Mouse (Mus musculus): ENCODE results near the gene Kcnc3.

Gene Kcnc3

DNA sequence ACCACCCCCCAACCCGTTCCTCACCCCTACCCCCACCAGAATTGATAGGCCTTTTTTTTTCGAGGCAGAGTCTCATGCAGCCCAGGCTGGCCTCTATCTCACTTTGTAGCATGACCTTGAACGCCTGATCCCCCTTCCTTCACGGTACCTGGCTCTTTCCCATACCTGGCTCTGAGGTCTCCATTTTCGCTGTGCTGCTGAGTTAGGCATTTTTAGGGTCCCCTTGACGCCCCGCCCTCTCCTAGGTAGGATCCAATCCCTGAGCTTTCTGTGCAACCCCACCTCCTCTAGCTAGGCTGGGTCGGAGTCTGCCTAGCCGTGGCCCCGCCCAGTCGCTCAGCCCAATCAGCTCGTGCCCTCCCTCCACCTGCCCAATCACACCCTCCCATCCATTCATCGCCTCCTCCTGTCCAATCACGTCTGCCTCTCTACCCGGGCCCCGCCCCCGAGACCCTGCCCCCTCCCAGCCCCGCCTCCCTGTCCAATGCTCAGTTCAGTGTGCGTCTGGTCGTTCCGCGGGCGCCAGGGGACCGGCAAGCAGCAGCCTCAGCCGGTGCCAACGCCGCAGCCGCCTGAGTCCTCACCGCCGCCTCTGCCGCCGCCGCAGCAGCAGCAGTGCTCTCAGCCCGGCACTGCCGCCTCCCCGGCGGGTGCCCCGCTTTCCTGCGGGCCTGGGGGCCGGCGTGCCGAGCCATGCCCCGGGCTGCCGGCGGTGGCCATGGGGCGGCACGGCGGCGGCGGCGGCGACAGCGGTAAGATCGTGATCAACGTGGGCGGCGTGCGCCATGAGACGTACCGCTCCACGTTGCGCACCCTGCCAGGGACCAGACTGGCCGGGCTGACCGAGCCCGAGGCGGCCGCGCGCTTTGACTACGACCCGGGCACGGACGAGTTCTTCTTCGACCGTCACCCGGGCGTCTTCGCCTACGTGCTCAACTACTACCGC is at the start of gene Kcnc3:
Gene Kcnc3 (plus strand): TSS at position 263 of the 946 bp plus-strand sequence.
- peak; percentile 98 for DNase-seq

DNA sequence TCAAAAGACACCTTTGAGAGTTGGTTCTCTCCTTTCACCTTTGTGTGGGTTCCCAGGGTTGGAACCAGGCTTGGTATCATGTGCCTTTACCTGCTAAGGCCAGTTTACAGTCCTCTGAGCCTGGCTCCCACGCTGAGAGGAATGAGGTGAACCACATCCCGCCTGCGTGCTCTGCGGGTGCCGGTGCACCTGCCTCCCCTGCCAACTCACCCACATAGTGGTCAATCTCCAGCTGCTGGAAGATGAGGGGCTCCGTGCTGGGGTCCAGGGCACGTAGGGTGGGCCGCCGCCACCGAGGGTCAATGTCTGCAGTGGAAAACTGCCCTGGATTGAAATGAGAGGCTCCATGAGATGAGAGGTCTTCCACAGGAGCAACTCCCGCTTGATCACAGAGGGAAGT is 47.9 kb upstream of the Kcnc3 start:
- DNase-seq: no peak

DNA sequence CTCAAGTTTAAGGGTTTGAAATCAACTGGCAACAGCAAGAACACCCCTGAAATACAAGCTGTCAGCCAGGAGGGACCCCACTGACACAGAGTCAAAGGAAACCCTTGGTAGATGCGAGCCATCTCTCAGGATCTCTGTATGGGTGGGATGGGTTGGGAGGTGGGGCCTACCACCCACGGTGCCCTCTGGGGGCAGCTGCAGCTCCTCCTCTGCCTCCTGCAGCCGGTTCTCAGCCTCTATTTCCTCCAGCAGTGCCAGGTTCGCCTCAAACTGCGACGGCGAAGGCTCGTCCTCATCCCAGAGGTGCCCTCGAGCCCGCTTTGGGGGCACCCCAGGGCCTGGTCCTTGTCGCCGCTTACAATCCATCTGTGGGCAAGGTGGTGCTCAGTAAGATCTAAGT is 47.4 kb upstream of the Kcnc3 start:
- no peak for DNase-seq

DNA sequence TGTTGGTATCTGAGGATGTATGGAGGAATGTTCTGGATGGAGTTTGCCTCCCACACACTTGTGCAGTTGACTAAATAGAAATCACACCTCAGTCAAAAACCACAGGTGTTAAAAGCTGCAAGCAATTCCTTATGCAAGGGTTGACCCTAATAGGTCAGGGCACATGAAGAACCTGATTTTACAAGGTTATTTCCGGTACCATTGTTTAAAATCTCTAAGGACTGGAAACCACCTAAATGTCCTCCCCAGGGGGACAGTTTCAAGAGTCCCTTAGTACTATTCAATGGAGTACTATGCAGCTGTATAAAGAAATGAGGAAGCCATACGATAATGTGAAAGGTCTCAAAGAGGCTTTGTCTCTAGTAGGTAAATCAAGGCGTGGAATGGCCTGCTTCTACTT is 44.2 kb upstream of the Kcnc3 start:
- DNase-seq: no peak

DNA sequence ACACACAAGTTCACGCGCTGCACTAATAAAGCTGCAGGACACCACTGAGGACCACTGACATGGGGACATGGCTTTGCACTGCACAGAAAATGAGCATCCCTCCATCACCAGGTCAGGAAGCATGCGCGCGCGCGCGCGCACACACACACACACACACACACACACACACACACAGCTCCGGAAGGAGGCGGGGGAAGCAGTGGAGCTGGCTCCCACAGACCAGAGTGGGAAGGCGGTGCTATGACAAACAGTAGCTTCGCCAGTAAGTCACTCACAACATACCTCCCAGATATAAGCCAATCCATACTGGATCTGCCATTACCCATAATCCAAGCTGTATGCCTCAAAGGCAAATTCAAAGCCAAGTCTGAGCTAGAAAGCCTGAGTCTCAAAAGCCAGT is 43.4 kb upstream of the Kcnc3 start:
- DNase-seq: no peak

DNA sequence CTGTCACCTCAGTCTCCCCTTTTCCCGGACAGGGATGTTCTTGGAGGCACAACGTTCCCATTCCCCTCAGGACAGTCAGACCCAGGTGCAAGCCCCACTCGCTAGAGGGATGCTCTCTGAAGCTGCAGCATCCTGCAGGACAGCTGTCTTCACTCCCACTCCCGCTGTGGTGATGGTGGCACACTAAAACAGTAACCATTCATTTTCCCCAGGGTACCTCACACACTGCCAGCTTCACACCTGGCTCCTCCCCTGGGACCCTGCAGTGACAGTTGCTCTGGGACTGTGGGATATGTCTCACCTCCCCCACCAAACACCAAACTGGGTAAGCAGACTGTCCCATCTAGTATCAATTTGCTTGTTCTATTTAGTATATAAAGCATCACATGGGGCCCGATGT is 42.7 kb upstream of the Kcnc3 start:
- no peak for DNase-seq

DNA sequence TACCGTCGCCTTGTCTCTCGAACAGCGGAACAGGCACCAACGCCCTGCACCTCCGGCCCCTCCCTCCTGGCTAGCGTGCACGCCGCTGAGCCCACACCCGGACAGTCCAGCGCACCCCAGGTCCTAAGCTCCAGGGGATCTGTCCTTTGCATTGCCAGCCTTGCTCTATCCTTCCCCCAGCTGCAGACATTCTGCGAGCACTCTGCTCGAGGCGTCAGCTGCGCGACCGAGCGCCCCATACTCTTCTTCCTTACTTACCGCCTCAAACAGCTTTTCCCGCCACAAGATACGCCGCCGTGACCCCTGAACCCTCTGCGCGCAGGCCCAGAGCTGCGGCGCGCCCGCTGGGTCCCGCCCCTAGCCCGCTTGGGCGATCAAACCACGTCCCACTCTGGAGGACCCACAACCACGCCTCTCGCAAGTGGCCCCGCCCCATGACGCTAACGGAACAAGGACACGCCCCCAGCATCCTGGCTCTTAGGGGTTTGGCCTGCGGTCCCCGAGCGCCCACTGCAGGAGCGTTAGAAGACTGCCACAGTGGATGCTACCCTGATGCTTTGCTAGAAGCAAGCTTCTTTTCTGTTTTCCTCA is 41.9 kb upstream of the Kcnc3 start, which contains the start of gene Pold1:
Gene Pold1 (minus strand): TSS at position 353 of the 591 bp plus-strand sequence.
- DNase-seq: peak; percentile 99

DNA sequence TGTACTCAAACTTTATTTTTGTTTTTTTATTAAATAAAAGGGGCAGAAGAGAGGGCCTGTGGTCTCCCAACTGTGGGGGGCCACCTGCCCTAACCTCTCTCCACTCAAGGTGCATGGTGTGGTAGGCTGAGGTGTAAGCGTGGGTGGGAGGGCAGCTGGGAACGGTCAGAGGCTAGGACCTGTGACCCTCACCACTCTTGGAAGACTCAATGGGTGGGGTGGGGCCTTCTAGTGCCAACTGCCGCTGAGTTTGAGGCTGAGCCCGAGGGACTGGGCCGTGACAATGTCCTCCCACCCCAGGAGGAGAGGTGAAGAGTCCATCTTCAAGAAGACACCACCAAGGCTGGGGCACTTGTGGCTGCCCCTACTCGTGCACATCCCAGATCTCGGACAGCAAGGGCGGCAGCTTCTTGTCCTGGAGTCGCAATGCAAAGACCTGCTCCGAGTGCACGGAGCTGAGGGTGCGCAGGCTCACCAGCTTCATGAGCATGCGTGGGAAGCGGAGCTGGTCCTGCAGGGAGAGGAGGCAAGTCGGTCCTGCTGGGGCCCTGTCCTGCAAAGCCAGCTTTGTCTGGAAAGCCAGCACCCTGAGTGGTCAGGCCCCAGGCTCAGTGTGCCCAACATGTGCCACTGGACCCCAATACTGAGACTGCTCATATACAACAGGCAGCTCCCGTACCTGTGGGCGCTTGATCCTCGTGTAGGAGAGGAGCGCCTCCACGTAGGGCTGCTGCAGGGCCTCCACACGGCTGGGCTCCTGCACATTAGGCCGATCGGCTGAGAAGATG is 40.6 kb upstream of the Kcnc3 start:
- DNase-seq: no peak

DNA sequence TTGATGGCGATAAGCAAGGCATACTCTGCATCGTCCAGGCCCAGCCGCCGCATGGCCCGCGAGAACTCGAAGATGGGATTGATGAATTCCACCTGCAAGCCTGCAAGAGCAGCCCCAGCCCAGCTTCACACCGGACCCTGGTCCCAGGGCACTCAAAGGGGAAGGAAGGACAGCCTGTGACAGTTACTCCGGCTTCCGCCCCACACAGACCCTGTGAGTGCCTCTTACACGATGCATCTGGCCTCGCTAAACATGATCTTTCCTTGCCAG is 40.1 kb upstream of the Kcnc3 start:
- no peak for DNase-seq

DNA sequence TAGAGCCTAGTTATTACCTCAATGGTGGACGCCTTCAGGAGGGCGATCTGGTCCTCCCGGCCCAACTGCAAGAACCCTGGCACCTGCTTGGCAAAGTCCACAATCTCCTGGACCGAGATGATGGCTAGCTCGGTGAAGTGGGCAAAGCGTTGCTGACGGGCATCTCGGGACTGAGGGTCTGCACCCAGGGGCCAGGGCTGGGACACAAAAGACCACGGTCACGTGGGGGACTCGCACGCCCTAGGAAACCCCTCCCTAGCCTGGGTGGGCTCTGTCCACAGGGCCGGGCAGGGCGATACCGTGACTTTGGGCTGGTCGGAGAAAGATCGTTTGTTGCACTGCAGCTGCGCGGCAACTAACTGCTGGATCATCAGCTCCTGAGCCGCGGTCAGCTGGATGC is 39.2 kb upstream of the Kcnc3 start:
- DNase-seq: no peak

DNA sequence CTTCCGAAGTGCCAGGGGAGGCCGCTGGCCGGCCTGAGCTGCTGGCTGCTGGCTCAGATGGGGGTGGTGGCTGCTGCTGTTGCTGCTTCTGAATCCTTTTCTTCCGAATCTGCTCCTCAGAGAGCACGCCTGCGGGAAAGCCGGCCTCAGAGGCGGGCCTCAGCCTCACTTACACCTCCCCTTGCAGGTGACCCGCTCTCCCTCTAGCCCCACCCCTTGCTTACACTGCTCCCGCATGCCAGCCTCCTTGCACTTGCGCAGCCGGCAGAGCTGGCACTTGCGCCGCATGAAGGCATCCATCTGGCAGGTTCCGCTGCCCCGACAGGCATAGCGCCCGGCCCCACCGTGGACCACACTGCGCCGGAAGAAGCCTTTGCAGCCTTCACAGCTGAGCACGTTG is 38.7 kb upstream of the Kcnc3 start:
- no peak for DNase-seq

DNA sequence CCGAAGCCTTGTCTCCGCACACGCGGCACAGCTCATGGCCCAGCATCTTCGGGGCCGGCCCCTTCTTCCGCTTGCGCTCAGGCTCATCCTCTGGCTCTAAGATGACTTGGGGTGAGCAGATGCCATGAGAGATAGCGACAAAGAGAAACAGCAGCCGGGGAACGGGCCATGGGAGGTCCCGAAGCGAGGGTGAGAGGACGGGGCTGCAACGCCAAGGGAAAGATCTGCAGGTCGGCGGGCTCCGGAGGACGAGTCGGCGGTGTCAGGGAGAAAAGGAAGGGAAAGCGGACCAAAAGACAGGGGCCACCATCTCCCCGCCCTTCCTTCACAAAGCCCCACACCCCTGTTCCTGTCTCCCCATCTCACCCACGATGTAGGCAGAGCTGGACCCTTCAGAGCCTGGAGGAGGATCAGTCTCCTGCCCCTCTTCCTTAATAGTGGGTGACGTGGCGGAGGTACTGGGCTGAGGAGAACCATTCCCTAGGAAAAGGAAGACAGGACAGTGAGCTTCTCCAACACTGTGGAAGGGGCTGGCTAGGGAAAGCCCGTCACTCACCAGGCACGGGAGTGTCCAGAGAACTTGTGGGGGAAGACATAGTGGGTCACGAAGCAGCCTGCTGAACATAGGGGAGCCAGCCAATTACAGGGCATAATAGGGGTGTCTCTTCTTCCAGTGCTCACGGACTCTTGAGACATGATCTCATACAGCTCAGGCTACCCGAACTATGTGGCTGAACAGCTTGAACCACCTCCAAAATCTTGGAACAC is 38.1 kb upstream of the Kcnc3 start:
- no peak for DNase-seq

DNA sequence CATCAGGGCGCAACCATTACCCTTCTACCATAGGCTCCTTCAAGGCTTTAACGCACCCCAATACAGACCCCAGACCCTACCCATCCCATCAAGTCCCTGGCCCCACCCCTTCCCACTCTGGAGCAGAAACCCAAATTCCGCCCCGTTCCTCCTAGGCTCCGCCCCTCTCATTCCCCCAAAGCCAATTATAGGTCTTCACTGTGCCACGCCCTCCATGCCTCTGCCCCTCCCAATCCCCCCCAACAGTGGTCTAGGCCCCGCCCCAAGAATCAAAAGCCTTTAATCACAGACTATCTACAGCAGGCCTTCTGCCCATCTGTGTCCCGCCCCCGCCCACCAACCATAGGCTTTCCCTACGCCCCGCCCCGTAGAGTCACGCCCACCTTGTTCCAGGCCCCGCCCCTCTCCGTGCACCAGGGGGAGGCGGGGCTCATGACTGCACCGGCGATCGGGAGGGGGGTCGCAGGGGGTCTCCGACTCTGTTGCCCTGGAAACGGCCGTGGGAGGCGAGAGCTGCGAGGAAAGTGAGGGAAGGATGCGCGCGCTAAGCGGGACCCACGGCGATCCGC is 37.2 kb upstream of the Kcnc3 start:
- DNase-seq: peak; percentile 70

DNA sequence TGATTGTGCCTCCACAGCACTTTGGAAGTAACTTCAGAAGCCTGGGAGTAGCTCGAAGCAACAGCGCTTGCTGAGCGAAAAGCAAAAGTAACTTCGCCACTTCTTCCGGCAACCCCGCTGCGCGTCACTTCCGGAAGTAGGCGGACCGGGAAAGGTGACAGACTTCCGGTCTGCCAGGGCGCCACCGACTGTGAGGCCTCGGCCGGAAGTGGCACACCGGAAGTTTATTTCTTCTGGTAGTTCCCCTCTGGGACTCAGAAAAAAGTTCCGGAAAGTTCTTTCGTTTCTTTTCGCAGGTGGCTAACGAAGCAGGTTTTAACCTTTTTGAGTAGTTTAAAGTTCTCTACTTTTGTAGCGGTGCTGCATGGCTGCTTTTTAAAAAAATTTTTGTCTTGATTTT is 36.6 kb upstream of the Kcnc3 start, which contains the start of gene Nr1h2:
Gene Nr1h2 (minus strand): TSS at position 126 of the 400 bp plus-strand sequence.
- peak; percentile 96 for DNase-seq

DNA sequence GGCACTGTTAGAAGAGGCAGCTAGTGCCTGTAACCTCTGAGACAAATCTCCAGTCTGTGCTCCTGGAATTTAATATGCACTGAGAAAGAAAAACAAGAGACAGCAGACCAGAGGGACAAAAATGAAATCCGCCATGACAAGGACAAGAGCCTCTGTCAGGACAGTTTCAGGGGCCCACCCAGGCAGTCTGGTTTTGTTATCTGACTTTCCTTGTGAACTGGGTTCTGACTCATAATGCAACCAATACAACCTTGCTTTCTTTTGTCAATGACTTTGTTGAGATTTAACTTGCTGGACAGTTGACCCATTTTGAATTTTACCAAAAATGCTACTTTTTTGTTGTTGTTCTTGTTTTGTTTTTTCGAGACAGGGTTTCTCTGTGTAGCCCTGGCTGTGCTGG is 32.8 kb upstream of the Kcnc3 start:
- DNase-seq: no peak

DNA sequence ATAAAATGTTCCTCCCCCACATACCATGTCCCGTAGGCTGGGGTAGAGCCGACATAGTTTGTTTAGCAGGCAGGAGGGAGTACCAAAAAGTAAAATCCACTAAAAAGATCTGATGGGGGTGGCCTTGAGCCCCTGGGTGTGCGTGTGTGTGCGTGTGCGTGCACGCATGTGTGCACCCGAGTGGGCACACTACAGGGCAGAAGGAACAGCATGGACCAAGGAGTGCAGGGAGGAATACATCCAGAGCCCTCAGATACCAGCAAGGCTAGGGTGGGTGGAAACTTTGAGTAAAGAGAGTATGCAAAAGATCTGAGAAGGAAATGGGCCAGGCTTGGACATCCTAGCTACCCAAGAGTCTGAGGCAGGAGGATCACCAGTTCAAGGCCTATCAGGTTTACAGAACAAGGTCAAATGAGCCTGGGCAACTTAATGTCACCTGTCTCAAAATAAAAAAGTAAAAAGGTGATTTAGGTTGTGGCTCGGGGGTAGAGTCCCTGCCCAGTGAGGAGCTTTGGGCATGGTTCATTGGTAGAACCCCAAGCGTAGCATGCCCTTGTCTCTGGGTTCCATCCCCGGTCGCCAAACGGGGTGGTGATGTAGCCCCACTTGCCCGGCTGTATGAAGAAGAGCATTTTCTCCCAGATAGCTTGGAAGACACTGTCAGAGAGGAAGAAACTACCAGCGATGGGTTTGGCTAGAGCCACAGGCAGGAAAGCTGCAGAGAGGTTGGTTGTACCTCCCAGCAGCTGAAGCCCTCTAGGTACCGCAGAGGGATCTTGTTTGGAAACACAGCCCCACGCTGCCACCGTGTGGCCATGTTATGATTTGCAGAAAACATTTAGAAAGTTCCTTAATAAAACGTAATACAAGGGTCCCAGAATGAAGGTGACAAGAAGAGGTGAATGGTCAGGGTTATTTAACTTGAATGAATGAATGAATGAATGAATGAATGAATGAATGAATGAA is 29.7 kb upstream of the Kcnc3 start:
- DNase-seq: peak; percentile 48

DNA sequence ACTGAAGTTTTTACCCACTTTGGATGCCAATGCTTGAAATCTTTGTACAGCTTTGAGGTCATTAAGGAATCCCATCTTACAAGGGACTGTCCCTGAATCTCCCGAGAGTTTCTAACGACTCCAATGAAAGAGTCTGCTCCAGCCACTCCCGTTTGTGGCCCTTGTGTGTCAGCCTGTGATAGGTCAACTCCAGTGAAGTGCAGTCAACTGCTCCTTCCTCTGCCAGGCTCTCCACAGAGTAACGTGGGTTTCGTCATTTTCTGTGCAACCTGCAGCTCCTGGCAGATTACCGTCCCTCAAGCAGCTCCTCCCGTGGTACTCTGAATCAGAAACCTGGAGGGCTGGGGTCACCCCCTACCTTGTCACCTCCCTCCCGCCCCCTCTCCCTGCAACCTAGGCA is 27.2 kb upstream of the Kcnc3 start:
- no peak for DNase-seq

DNA sequence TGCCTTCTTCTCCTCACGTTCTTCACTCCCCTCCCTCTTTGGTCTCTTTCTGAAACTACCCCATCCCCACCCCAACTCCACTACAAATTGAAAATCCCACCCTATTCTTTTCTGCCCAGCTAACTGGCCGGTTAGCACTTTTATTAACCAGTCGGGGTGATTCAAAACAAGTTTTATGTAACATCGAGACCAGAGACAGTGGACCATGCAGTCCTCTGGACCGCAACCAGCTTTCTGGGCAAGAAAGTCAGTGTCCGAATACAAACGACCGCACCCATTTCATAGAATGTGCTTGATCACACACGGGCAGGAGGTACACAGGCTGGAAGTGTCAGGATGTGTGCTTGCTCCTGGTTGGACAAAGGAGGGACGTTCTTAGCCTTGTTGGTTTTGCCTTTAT is 26.0 kb upstream of the Kcnc3 start:
- DNase-seq: no peak

DNA sequence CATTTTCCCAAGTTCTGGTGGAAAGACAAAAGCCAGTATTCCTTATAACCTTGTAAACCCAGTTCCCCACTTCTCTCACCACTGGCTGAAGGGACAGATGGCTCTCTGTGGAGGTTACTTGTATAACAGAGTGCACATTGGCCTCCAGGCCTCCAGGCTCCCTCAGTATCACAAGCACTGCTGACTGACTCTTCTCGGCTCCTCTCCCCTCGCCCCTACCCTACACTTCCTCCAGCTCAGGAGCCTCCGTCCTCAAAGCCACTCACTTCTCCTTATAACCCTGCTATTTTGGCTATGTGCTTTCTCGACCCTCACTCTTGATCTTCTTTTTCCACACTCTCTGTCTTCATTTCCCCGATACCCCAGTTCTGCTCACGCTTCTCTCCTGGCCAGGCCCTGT is 25.1 kb upstream of the Kcnc3 start:
- DNase-seq: no peak

DNA sequence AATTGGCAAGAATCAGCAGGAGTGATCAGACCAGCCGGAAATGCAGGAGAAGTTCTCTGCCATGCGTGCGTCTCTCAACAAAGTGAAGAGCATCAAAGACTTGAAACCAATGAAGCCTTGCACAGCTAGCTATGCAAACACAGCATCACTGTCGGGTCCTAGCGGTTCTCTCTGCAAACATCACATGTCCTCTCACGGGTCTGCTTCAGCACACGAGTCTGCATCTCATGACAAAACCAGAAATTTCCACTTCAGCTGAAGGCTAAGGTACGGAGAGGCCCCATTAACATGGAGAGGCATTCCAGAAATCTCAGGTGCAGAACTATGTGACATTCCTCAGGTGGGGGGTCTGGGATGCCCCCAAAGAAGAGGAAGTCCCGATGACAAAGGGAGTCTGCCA is 21.7 kb upstream of the Kcnc3 start:
- no peak for DNase-seq

DNA sequence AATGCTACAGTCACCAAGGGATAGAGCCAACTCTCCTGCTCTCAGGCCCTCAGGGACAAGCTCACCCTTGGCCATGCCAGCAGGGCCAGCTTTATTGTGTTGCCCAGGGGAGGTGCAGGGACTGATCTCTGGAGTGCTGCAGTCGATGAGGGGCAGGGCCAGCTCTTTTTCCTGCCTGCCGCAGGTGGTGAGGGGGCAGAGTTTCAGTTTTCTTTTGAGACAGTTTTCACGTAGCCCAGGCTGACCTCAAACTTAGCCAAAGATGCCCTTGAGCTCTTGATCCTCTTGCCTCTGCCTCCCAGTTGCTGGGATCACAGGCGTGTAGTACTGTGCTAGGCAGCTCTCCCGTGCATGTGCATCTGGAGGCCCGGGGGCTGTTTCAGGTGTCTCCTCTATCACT is 19.5 kb upstream of the Kcnc3 start:
- DNase-seq: no peak

Measured in layer of hippocampus, adult 9-11 months (tissue).